20 mouse cellular contexts compared by ENCODE assay signal in genomic region chr17:47506697-47507096, GRCm38 (mm10). TPM values are rescaled to one million over a fixed set of nuclear protein-coding genes. Genes with fewer than 3 reads are reported as not detected.
DNase-seq lines count a peak whose midpoint lies in the region; ATAC-seq and TF ChIP-seq lines count a peak whose summit lies in the region.
"Had no signal": no experiment of that assay in that cellular context is flagged by ENCODE, and none has a peak within 500 bp of the region (broad histone marks: within the 10 kb centered on the region; RNA-seq: fewer than 3 reads in every experiment).

No protein-coding gene starts in this region.

- peak overlapping the region; percentile 2; the same call in 1 of the 2 replicates for H3K27ac ChIP-seq in kidney, adult 2 months (ENCODE audit: insufficient read depth, low read depth, low read length)
- no peak overlapping the region for H3K27ac ChIP-seq in kidney, embryonic 15.5 days
- peak overlapping the region; percentile 99 for H3K27ac ChIP-seq in thymus, adult 2 months (ENCODE audit: control insufficient read depth, insufficient read depth, low read length)
- peak overlapping the region; percentile 36; the same call in 1 of the 2 replicates for H3K27ac ChIP-seq in olfactory bulb, adult 2 months (ENCODE audit: insufficient read depth, low read depth, low read length)
- H3K27ac ChIP-seq: hindbrain, embryonic 14.5 days; midbrain, embryonic 12.5 days had no signal

- H3K36me3 ChIP-seq in kidney, adult 2 months (ENCODE audit: control insufficient read depth, insufficient read depth, low read length) = no peaks in the 10 kb centered on the region
- no peaks in the 10 kb centered on the region for H3K36me3 ChIP-seq in kidney, embryonic 15.5 days
- peaks cover 3% of the 10 kb centered on the region for H3K36me3 ChIP-seq in thymus, adult 2 months (ENCODE audit: control insufficient read depth, insufficient read depth, low read length)
- H3K36me3 ChIP-seq: heart, embryonic 10.5 days; limb, embryonic 12.5 days; midbrain, embryonic 12.5 days; stomach, embryonic 15.5 days had no signal

- H3K4me2 ChIP-seq in kidney, embryonic 15.5 days = no peak overlapping the region
- H3K4me2 ChIP-seq: hindbrain, embryonic 14.5 days; limb, embryonic 12.5 days; midbrain, embryonic 12.5 days had no signal

- TF ChIP-seq CTCF in kidney, adult 2 months (conservative IDR thresholded peaks at IDR 0.05; ENCODE audit: insufficient read depth, insufficient read length, low read depth, low read length) = no peak
- no peak for TF ChIP-seq CTCF in thymus, adult 2 months (IDR thresholded peaks at IDR 0.05; ENCODE audit: borderline replicate concordance, control insufficient read depth, extremely low read depth, insufficient read depth, low read length, poor library complexity)
- TF ChIP-seq CTCF in olfactory bulb, adult 2 months (IDR thresholded peaks at IDR 0.05; ENCODE audit: insufficient read depth, low read depth, low read length) = no peak

- DNase-seq in kidney, adult 2 months = no peak
- no peak for DNase-seq in thymus, adult 2 months
- DNase-seq in thymus, postnatal 10 days (ENCODE audit: low spot score in 2 of 2) = no peak
- DNase-seq in retina, postnatal 1 day = no peak
- no peak for DNase-seq in cerebellum, postnatal 4 days (ENCODE audit: low spot score in 2 of 2)
- no peak for DNase-seq in testis, postnatal 14 days (ENCODE audit: low spot score)
- DNase-seq: cerebellum, postnatal 10 days; embryo, embryonic 11 days; gastrocnemius, postnatal 25 days; kidney, postnatal 14 days; lung, postnatal 10 days had no signal

- H3K4me3 ChIP-seq in kidney, adult 2 months (ENCODE audit: insufficient read depth, low read depth, low read length) = no peak overlapping the region
- no peak overlapping the region for H3K4me3 ChIP-seq in kidney, embryonic 15.5 days (replicated peaks)
- H3K4me3 ChIP-seq in thymus, adult 2 months (ENCODE audit: control insufficient read depth, insufficient read depth, low read length) = peak overlapping the region; percentile 92
- no peak overlapping the region; the same call in 1 of the 2 replicates for H3K4me3 ChIP-seq in olfactory bulb, adult 2 months (ENCODE audit: insufficient read depth, low read depth, low read length)
- H3K4me3 ChIP-seq: heart, embryonic 10.5 days; limb, embryonic 12.5 days; midbrain, embryonic 12.5 days; stomach, embryonic 15.5 days had no signal

- H3K9me3 ChIP-seq in kidney, embryonic 15.5 days (replicated peaks) = no peaks in the 10 kb centered on the region
- H3K9me3 ChIP-seq: G1E; heart, embryonic 10.5 days; limb, embryonic 12.5 days; midbrain, embryonic 12.5 days; stomach, embryonic 15.5 days had no signal

- H3K27me3 ChIP-seq in kidney, adult 2 months (replicated peaks; ENCODE audit: control insufficient read depth, insufficient read depth, low read length) = no peaks in the 10 kb centered on the region
- H3K27me3 ChIP-seq in kidney, embryonic 15.5 days = no peaks in the 10 kb centered on the region
- no peaks in the 10 kb centered on the region for H3K27me3 ChIP-seq in thymus, adult 2 months (ENCODE audit: control insufficient read depth, insufficient read depth, low read length)
- H3K27me3 ChIP-seq: limb, embryonic 12.5 days; stomach, embryonic 15.5 days had no signal

- H3K4me1 ChIP-seq in kidney, adult 2 months (ENCODE audit: control insufficient read depth, insufficient read depth, low read length) = peaks cover 19% of the 10 kb centered on the region; the same call in 1 of the 2 replicates
- peaks cover 54% of the 10 kb centered on the region for H3K4me1 ChIP-seq in kidney, embryonic 15.5 days
- H3K4me1 ChIP-seq in thymus, adult 2 months (replicated peaks; ENCODE audit: control insufficient read depth, insufficient read depth, low read length) = peaks cover 29% of the 10 kb centered on the region
- peaks cover 21% of the 10 kb centered on the region for H3K4me1 ChIP-seq in olfactory bulb, adult 2 months (ENCODE audit: control insufficient read depth, insufficient read depth, low read length)

- TF ChIP-seq POLR2A in kidney, adult 2 months (IDR thresholded peaks at IDR 0.05; ENCODE audit: low read depth, low read length) = no peak
- no peak for TF ChIP-seq POLR2A in thymus, adult 2 months (IDR thresholded peaks at IDR 0.05; ENCODE audit: control insufficient read depth, extremely low read depth, insufficient read depth, low read length, poor library complexity)
- TF ChIP-seq POLR2A in olfactory bulb, adult 2 months (IDR thresholded peaks at IDR 0.05; ENCODE audit: insufficient read depth, low read depth, low read length) = no peak

- ATAC-seq in kidney, embryonic 15.5 days (replicated peaks; ENCODE audit: low FRiP score) = no peak
- ATAC-seq: intestine, embryonic 16.5 days had no signal

- WGBS in kidney, adult 2 months = 91% methylated on average over 4 of the region's 4 CpGs
- 89% methylated on average over 4 of the region's 4 CpGs for WGBS in kidney, embryonic 15.5 days
- WGBS in thymus, adult 2 months = 66% methylated on average over 4 of the region's 4 CpGs
- 84% methylated on average over 4 of the region's 4 CpGs for WGBS in olfactory bulb, adult 2 months

- no peak overlapping the region for H3K9ac ChIP-seq in kidney, embryonic 15.5 days
- H3K9ac ChIP-seq: hindbrain, embryonic 14.5 days; limb, embryonic 12.5 days; midbrain, embryonic 12.5 days; stomach, embryonic 15.5 days had no signal

RNA-seq across cellular contexts. Expression of gene Ccnd3, which starts 1.8 kb away (rescaled TPM):
- 148 and 152 TPM in 2 replicates for polyA plus RNA-seq in kidney, adult 2 months (2012; rRNA removed)
- polyA plus RNA-seq in kidney, embryonic 15.5 days (2015; fragmentation: Nextera tagmentation; extraction: Ambion mirVana) = 272 and 294 TPM in 2 replicates
- polyA plus RNA-seq in thymus, adult 2 months (2012; rRNA removed) = 1,622 and 2,069 TPM in 2 replicates
- polyA plus RNA-seq in olfactory bulb, adult 2 months (2012; ENCODE audit: insufficient read depth, insufficient read length, low replicate concordance, missing spikeins) = 292 and 423 TPM in 2 replicates

RNA-seq across cellular contexts. Expression of gene Taf8, which starts 4.6 kb away (rescaled TPM):
- 22.9 and 23.7 TPM in 2 replicates for polyA plus RNA-seq in kidney, adult 2 months (2012; rRNA removed)
- 32.2 and 37.0 TPM in 2 replicates for polyA plus RNA-seq in kidney, embryonic 15.5 days (2015; fragmentation: Nextera tagmentation; extraction: Ambion mirVana)
- polyA plus RNA-seq in thymus, adult 2 months (2012; rRNA removed) = 68.2 and 74.3 TPM in 2 replicates
- not detected in 2 replicates for polyA plus RNA-seq in olfactory bulb, adult 2 months (2012; ENCODE audit: insufficient read depth, insufficient read length, low replicate concordance, missing spikeins)
